Mouse (Mus musculus): ENCODE results near the gene Kif27. TPM values are rescaled to one million over a fixed set of nuclear protein-coding genes. Genes with fewer than 3 reads are reported as not detected.

Gene Kif27
- polyA plus RNA-seq, 1 experiment from 2014 or later: 1.9 TPM

DNA sequence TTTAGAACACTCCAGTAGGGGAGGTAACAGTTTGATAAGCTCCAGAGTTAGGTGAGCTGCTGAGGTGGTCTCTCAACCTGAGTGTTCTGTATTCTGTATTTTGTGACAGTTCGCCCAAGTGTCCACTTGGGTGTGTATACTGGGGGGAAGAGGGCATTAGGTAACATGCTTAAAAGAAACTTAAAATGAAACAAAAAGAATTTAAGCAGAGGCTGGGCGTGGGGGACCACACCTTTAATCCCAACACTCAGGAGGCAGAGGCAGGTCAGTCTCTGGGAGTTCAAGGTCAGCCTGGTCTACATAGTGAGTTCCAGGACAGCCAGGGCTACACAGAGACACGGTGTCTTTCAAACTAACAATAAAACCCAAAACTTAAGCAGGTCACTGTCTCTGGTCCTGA is 78.4 kb downstream of the Kif27 start:
- H3K9ac ChIP-seq (ENCODE audit: low read depth, low read length): no peak overlapping the region
- no peak for ATAC-seq
- H3K4me3 ChIP-seq (ENCODE audit: low read depth, low read length): no peak overlapping the region
- H3K9me3 ChIP-seq (replicated peaks; ENCODE audit: control insufficient read depth, low read length, poor library complexity, severe bottlenecking): no peaks in the 10 kb centered on the region
- 86% methylated on average over 3 of the region's 3 CpGs for WGBS
- H3K27me3 ChIP-seq (ENCODE audit: control insufficient read depth, insufficient read depth, low read depth, low read length): no peaks in the 10 kb centered on the region
- no peak overlapping the region for H3K4me2 ChIP-seq (ENCODE audit: low read length)
- no peaks in the 10 kb centered on the region for H3K36me3 ChIP-seq (ENCODE audit: control insufficient read depth, insufficient read depth, low read length)
- no peak overlapping the region for H3K27ac ChIP-seq (ENCODE audit: low read length)
- H3K4me1 ChIP-seq (ENCODE audit: control insufficient read depth, insufficient read depth, low read length): no peaks in the 10 kb centered on the region

DNA sequence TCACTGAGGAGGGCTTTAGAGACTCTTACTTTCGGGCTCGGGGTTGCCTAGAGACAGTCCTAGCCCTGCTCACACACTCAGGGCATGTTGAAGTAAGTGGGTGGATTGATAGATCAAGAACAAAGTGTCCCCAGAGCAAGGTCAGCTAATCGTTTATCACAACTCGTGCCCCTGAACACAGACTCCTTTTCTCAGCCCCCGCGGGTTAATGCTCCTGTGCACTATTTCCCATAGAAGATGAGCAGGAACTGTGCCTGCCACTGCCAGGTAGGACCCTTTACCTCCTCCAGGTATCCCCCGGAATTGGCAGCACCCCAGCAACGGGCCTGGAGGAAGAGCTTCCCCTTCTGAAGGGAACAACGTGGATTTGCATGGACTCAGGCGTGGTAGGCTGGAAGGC is 82.7 kb downstream of the Kif27 start:
- no peak overlapping the region for H3K4me3 ChIP-seq (ENCODE audit: low read depth, low read length)
- H3K27me3 ChIP-seq (ENCODE audit: control insufficient read depth, insufficient read depth, low read depth, low read length): no peaks in the 10 kb centered on the region
- H3K27ac ChIP-seq (ENCODE audit: low read length): no peak overlapping the region
- H3K9me3 ChIP-seq (replicated peaks; ENCODE audit: control insufficient read depth, low read length, poor library complexity, severe bottlenecking): no peaks in the 10 kb centered on the region
- no peaks in the 10 kb centered on the region for H3K36me3 ChIP-seq (ENCODE audit: control insufficient read depth, insufficient read depth, low read length)
- H3K4me1 ChIP-seq (ENCODE audit: control insufficient read depth, insufficient read depth, low read length): peaks cover 19% of the 10 kb centered on the region
- H3K9ac ChIP-seq (ENCODE audit: low read depth, low read length): no peak overlapping the region
- no peak overlapping the region for H3K4me2 ChIP-seq (ENCODE audit: low read length)
- ATAC-seq: no peak
- WGBS: 74% methylated on average over 10 of the region's 10 CpGs

GRCm38 (mm10) chr13:58275599-58275998 is 83.3 kb downstream of the Kif27 start, which contains the start of gene Gkap1:
TSS of gene Gkap1 (minus strand) at chr13:58275699.
- peak within 1 kb of the TSS; percentile 90 for H3K4me3 ChIP-seq (ENCODE audit: low read depth, low read length)
- H3K4me1 ChIP-seq (ENCODE audit: control insufficient read depth, insufficient read depth, low read length): peaks cover 19% of the 10 kb centered on the region
- peak within 1 kb of the TSS; percentile 84 for H3K9ac ChIP-seq (ENCODE audit: low read depth, low read length)
- H3K27ac ChIP-seq (ENCODE audit: low read length): peak within 1 kb of the TSS; percentile 77
- no peaks in the 10 kb centered on the region for H3K9me3 ChIP-seq (replicated peaks; ENCODE audit: control insufficient read depth, low read length, poor library complexity, severe bottlenecking)
- ATAC-seq: no peak
- H3K4me2 ChIP-seq (ENCODE audit: low read length): peak within 1 kb of the TSS; percentile 87
- 76% methylated on average over 8 of the region's 8 CpGs for WGBS
- H3K27me3 ChIP-seq (ENCODE audit: control insufficient read depth, insufficient read depth, low read depth, low read length): no peaks in the 10 kb centered on the region
- no peaks in the 10 kb centered on the region for H3K36me3 ChIP-seq (ENCODE audit: control insufficient read depth, insufficient read depth, low read length)

- WGBS: 17% methylated on average over 9 of the region's 9 CpGs
Measured at GRCm38 (mm10) chr13:58275076-58275475, 83.8 kb downstream of the Kif27 start.

GRCm38 (mm10) chr13:58274259-58274991 is 84.5 kb downstream of the Kif27 start:
- Histone ChIP-seq H3K27me3 (ENCODE audit: control insufficient read depth, insufficient read depth, low read depth, low read length) (no peaks in the 10 kb centered on the region), H3K4me2 (ENCODE audit: low read length) (peak overlapping the region; percentile 87), H3K36me3 (ENCODE audit: control insufficient read depth, insufficient read depth, low read length) (no peaks in the 10 kb centered on the region), H3K27ac (ENCODE audit: low read length) (peak overlapping the region; percentile 77), H3K9me3 (replicated peaks; ENCODE audit: control insufficient read depth, low read length, poor library complexity, severe bottlenecking) (no peaks in the 10 kb centered on the region), H3K4me1 (ENCODE audit: control insufficient read depth, insufficient read depth, low read length) (peaks cover 19% of the 10 kb centered on the region), H3K9ac (ENCODE audit: low read depth, low read length) (peak overlapping the region; percentile 84), H3K4me3 (ENCODE audit: low read depth, low read length) (peak overlapping the region; percentile 90)
- ATAC-seq: peak; percentile 88
- under 1% methylated on average over 82 of the region's 84 CpGs for WGBS

More at GRCm38 (mm10) chr13:58275076-58275475, 83.8 kb downstream of the Kif27 start:
- Histone ChIP-seq H3K27ac (ENCODE audit: low read length) (no peak overlapping the region), H3K9ac (ENCODE audit: low read depth, low read length) (peak overlapping the region; percentile 84; the same call in 1 of the 2 replicates), H3K36me3 (ENCODE audit: control insufficient read depth, insufficient read depth, low read length) (no peaks in the 10 kb centered on the region), H3K9me3 (replicated peaks; ENCODE audit: control insufficient read depth, low read length, poor library complexity, severe bottlenecking) (no peaks in the 10 kb centered on the region), H3K4me1 (ENCODE audit: control insufficient read depth, insufficient read depth, low read length) (peaks cover 19% of the 10 kb centered on the region), H3K27me3 (ENCODE audit: control insufficient read depth, insufficient read depth, low read depth, low read length) (no peaks in the 10 kb centered on the region), H3K4me3 (ENCODE audit: low read depth, low read length) (peak overlapping the region; percentile 90), H3K4me2 (ENCODE audit: low read length) (peak overlapping the region; percentile 87)
- no peak for ATAC-seq

- H3K4me2 ChIP-seq (ENCODE audit: low read length): peak overlapping the region; percentile 87
- WGBS: under 1% methylated on average over 98 of the region's 115 CpGs
- H3K36me3 ChIP-seq (ENCODE audit: control insufficient read depth, insufficient read depth, low read length): no peaks in the 10 kb centered on the region
- no peaks in the 10 kb centered on the region for H3K27me3 ChIP-seq (ENCODE audit: control insufficient read depth, insufficient read depth, low read depth, low read length)
- peaks cover 19% of the 10 kb centered on the region for H3K4me1 ChIP-seq (ENCODE audit: control insufficient read depth, insufficient read depth, low read length)
- peak; percentile 82 for ATAC-seq
- H3K9me3 ChIP-seq (replicated peaks; ENCODE audit: control insufficient read depth, low read length, poor library complexity, severe bottlenecking): no peaks in the 10 kb centered on the region
- peak overlapping the region; percentile 77 for H3K27ac ChIP-seq (ENCODE audit: low read length)
- H3K4me3 ChIP-seq (ENCODE audit: low read depth, low read length): peak overlapping the region; percentile 90
- peak overlapping the region; percentile 84 for H3K9ac ChIP-seq (ENCODE audit: low read depth, low read length)
Measured at GRCm38 (mm10) chr13:58273411-58274258, 85.3 kb downstream of the Kif27 start.

- Histone ChIP-seq H3K27me3 (ENCODE audit: control insufficient read depth, insufficient read depth, low read depth, low read length) (no peaks in the 10 kb centered on the region), H3K9ac (ENCODE audit: low read depth, low read length) (no peak overlapping the region), H3K9me3 (replicated peaks; ENCODE audit: control insufficient read depth, low read length, poor library complexity, severe bottlenecking) (no peaks in the 10 kb centered on the region), H3K4me3 (ENCODE audit: low read depth, low read length) (no peak overlapping the region), H3K27ac (ENCODE audit: low read length) (no peak overlapping the region), H3K4me1 (ENCODE audit: control insufficient read depth, insufficient read depth, low read length) (no peaks in the 10 kb centered on the region), H3K36me3 (ENCODE audit: control insufficient read depth, insufficient read depth, low read length) (no peaks in the 10 kb centered on the region), H3K4me2 (ENCODE audit: low read length) (no peak overlapping the region)
- 76% methylated on average over 3 of the region's 3 CpGs for WGBS
- no peak for ATAC-seq
Measured at GRCm38 (mm10) chr13:58266864-58267263, 92.1 kb downstream of the Kif27 start.

GRCm38 (mm10) chr13:58263546-58263945 is 95.4 kb downstream of the Kif27 start:
- Histone ChIP-seq H3K4me2 (ENCODE audit: low read length) (no peak overlapping the region), H3K9ac (ENCODE audit: low read depth, low read length) (no peak overlapping the region), H3K9me3 (replicated peaks; ENCODE audit: control insufficient read depth, low read length, poor library complexity, severe bottlenecking) (no peaks in the 10 kb centered on the region), H3K36me3 (ENCODE audit: control insufficient read depth, insufficient read depth, low read length) (no peaks in the 10 kb centered on the region), H3K27ac (ENCODE audit: low read length) (no peak overlapping the region), H3K4me1 (ENCODE audit: control insufficient read depth, insufficient read depth, low read length) (no peaks in the 10 kb centered on the region), H3K4me3 (ENCODE audit: low read depth, low read length) (no peak overlapping the region), H3K27me3 (ENCODE audit: control insufficient read depth, insufficient read depth, low read depth, low read length) (no peaks in the 10 kb centered on the region)
- 93% methylated on average over 8 of the region's 8 CpGs for WGBS
- no peak for ATAC-seq

DNA sequence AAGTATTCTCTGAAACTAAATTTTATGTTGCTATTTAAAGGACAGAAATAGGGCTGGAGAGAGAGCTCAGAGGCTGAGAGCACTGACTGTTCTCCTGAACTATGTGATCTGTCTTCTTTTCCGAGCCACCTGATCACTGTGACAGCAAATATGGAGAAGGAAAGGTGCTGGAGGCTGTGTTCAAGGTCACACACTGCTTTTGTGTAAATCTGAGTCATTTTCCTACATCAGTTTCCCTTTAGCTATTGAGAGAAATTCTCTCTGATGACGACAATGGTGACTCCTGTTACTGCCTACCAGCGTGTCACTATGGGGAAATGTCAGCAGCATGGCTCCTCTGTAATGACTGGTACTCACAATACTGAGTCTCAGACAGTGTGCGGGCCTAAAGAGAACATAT is 97.2 kb downstream of the Kif27 start:
- H3K9ac ChIP-seq (ENCODE audit: low read depth, low read length): no peak overlapping the region
- no peaks in the 10 kb centered on the region for H3K4me1 ChIP-seq (ENCODE audit: control insufficient read depth, insufficient read depth, low read length)
- no peak overlapping the region for H3K27ac ChIP-seq (ENCODE audit: low read length)
- H3K9me3 ChIP-seq (replicated peaks; ENCODE audit: control insufficient read depth, low read length, poor library complexity, severe bottlenecking): no peaks in the 10 kb centered on the region
- no peak for ATAC-seq
- WGBS: 86% methylated on average over 4 of the region's 4 CpGs
- H3K4me2 ChIP-seq (ENCODE audit: low read length): no peak overlapping the region
- H3K36me3 ChIP-seq (ENCODE audit: control insufficient read depth, insufficient read depth, low read length): no peaks in the 10 kb centered on the region; the same call in 1 of the 2 replicates
- no peaks in the 10 kb centered on the region for H3K27me3 ChIP-seq (ENCODE audit: control insufficient read depth, insufficient read depth, low read depth, low read length)
- H3K4me3 ChIP-seq (ENCODE audit: low read depth, low read length): no peak overlapping the region
